Mouse (Mus musculus) limb, embryonic 11.5 days (tissue): ENCODE data around the gene Acp7. TPM values are rescaled to one million over a fixed set of nuclear protein-coding genes. Genes with fewer than 3 reads are reported as not detected.

Experiments
- ATAC-seq: fragments of 200-750 bp; cut with Nextera tagmentation; 2 replicates; pipeline ENCODE4 v1.8.0; 2017; ENCODE audit warnings: low read depth; ENCODE audit not compliant: insufficient number of reproducible peaks, low FRiP score, low TSS enrichment
- DNase-seq: peaks from one replicate; pipeline ENCODE4 v3.0.0-alpha.2; 2015; ENCODE audit warnings: low spot score
- H3K27ac ChIP-seq: fragments of 300-500 bp; sonication (generic); replicated peaks from 2 replicates; pipeline ENCODE4 v1.5.1; 2014; ENCODE audit warnings: low read depth, mild to moderate bottlenecking, low read length
- H3K27me3 ChIP-seq: fragments of 300-500 bp; sonication (generic); 2 replicates; pipeline ENCODE4 v1.6.1; 2014; ENCODE audit warnings: mild to moderate bottlenecking, low read length, mixed read lengths; ENCODE audit not compliant: control insufficient read depth, insufficient read depth
- H3K36me3 ChIP-seq: fragments of 300-500 bp; sonication (generic); 2 replicates; pipeline ENCODE4 v1.6.1; 2014; ENCODE audit warnings: mild to moderate bottlenecking, low read length, moderate library complexity, mixed read lengths; ENCODE audit not compliant: control insufficient read depth, insufficient read depth
- H3K4me1 ChIP-seq: fragments of 300-500 bp; sonication (generic); 2 replicates; pipeline ENCODE4 v1.6.1; 2014; ENCODE audit warnings: low read length, mixed read lengths; ENCODE audit not compliant: control insufficient read depth, insufficient read depth
- H3K4me2 ChIP-seq: fragments of 300-500 bp; sonication (generic); 2 replicates; pipeline ENCODE4 v1.6.1; 2014; ENCODE audit warnings: low read depth, mild to moderate bottlenecking, moderate library complexity; ENCODE audit not compliant: severe bottlenecking
- H3K4me3 ChIP-seq: fragments of 300-500 bp; sonication (generic); 2 replicates; pipeline ENCODE4 v1.5.1; 2014; ENCODE audit warnings: low read depth, low read length
- H3K9ac ChIP-seq: fragments of 300-500 bp; sonication (generic); 2 replicates; pipeline ENCODE4 v1.6.1; 2014; ENCODE audit warnings: mild to moderate bottlenecking, low read length
- H3K9me3 ChIP-seq: fragments of 300-500 bp; sonication (generic); 2 replicates; pipeline ENCODE4 v1.6.1; 2016; ENCODE audit warnings: low read length; ENCODE audit not compliant: control insufficient read depth
- whole genome bisulfite sequencing: fragments of 180-500 bp; shearing (Covaris S2); extraction: QIAGEN DNeasy Blood & Tissue Kit; methylation state at CpG from one replicate; pipeline ENCODE4 v1.1.7; 2014; 5-methylcytosine and 5-hydroxymethylcytosine counted together
- polyA plus RNA-seq: library from polyadenylated mRNA; unstranded; fragments of >200 nt; fragmentation: Nextera tagmentation; extraction: Ambion mirVana; gene quantifications from 2 replicates; pipeline ENCODE4 v1.2.1, GENCODE M21; 2014

Acp7 gene
- polyA plus RNA-seq, 1 experiment from 2014 or later: not detected

- no peak overlapping the region for H3K4me3 ChIP-seq
- H3K9ac ChIP-seq: no peak overlapping the region
- no peaks in the 10 kb centered on the region for H3K27me3 ChIP-seq
- no peak for ATAC-seq
- no peak for DNase-seq
- no peaks in the 10 kb centered on the region for H3K9me3 ChIP-seq
- WGBS: 66% methylated on average over 6 of the region's 6 CpGs
- H3K4me1 ChIP-seq: peaks cover 20% of the 10 kb centered on the region
- H3K4me2 ChIP-seq: no peak overlapping the region
- no peaks in the 10 kb centered on the region for H3K36me3 ChIP-seq
- H3K27ac ChIP-seq: no peak overlapping the region
Observed at GRCm38 (mm10) chr7:28586663-28587411, 44.3 kb downstream of the Acp7 start.

- DNase-seq (no peak), ATAC-seq (no peak)
- Histone ChIP-seq H3K4me2 (no peak overlapping the region), H3K9ac (no peak overlapping the region), H3K4me1 (peaks cover 20% of the 10 kb centered on the region), H3K27me3 (no peaks in the 10 kb centered on the region), H3K27ac (no peak overlapping the region), H3K9me3 (no peaks in the 10 kb centered on the region), H3K36me3 (no peaks in the 10 kb centered on the region), H3K4me3 (no peak overlapping the region)
- WGBS: 83% methylated on average over 6 of the region's 6 CpGs
Observed at GRCm38 (mm10) chr7:28585001-28585400, 46.1 kb downstream of the Acp7 start.

GRCm38 (mm10) chr7:28584468-28584867 is 46.7 kb downstream of the Acp7 start:
- no peak overlapping the region for H3K9ac ChIP-seq
- no peak for ATAC-seq
- WGBS: 75% methylated on average over 4 of the region's 4 CpGs
- H3K36me3 ChIP-seq: no peaks in the 10 kb centered on the region
- H3K4me1 ChIP-seq: peaks cover 20% of the 10 kb centered on the region
- H3K9me3 ChIP-seq: no peaks in the 10 kb centered on the region
- no peak for DNase-seq
- no peak overlapping the region for H3K4me2 ChIP-seq
- no peak overlapping the region for H3K4me3 ChIP-seq
- no peak overlapping the region for H3K27ac ChIP-seq
- H3K27me3 ChIP-seq: no peaks in the 10 kb centered on the region

GRCm38 (mm10) chr7:28583570-28584344 is 47.4 kb downstream of the Acp7 start:
- Histone ChIP-seq H3K4me1 (peaks cover 17% of the 10 kb centered on the region), H3K9ac (no peak overlapping the region), H3K36me3 (no peaks in the 10 kb centered on the region), H3K27me3 (no peaks in the 10 kb centered on the region), H3K4me3 (no peak overlapping the region), H3K9me3 (no peaks in the 10 kb centered on the region), H3K4me2 (no peak overlapping the region), H3K27ac (no peak overlapping the region)
- no peak for DNase-seq
- ATAC-seq: no peak
- WGBS: 69% methylated on average over 8 of the region's 8 CpGs

GRCm38 (mm10) chr7:28582841-28583240 is 48.3 kb downstream of the Acp7 start:
- Histone ChIP-seq H3K9me3 (no peaks in the 10 kb centered on the region), H3K4me2 (no peak overlapping the region), H3K36me3 (no peaks in the 10 kb centered on the region), H3K4me3 (no peak overlapping the region), H3K27me3 (no peaks in the 10 kb centered on the region), H3K4me1 (peaks cover 13% of the 10 kb centered on the region), H3K9ac (no peak overlapping the region), H3K27ac (no peak overlapping the region)
- no peak for ATAC-seq
- no peak for DNase-seq
- 89% methylated on average over 11 of the region's 11 CpGs for WGBS

GRCm38 (mm10) chr7:28581721-28582120 is 49.4 kb downstream of the Acp7 start:
- no peak for ATAC-seq
- 79% methylated on average over 4 of the region's 4 CpGs for WGBS

GRCm38 (mm10) chr7:28579826-28580225 is 51.3 kb downstream of the Acp7 start:
- H3K27me3 ChIP-seq: no peaks in the 10 kb centered on the region
- H3K36me3 ChIP-seq: no peaks in the 10 kb centered on the region
- H3K4me2 ChIP-seq: no peak overlapping the region
- H3K4me3 ChIP-seq: no peak overlapping the region
- WGBS: 83% methylated on average over 5 of the region's 5 CpGs
- no peak overlapping the region for H3K27ac ChIP-seq
- no peak for ATAC-seq
- H3K9ac ChIP-seq: no peak overlapping the region
- DNase-seq: no peak
- no peaks in the 10 kb centered on the region for H3K4me1 ChIP-seq
- no peaks in the 10 kb centered on the region for H3K9me3 ChIP-seq

More at GRCm38 (mm10) chr7:28581721-28582120, 49.4 kb downstream of the Acp7 start:
- DNase-seq: no peak
- Histone ChIP-seq H3K4me3 (no peak overlapping the region), H3K4me2 (no peak overlapping the region), H3K4me1 (peaks cover 2% of the 10 kb centered on the region), H3K36me3 (no peaks in the 10 kb centered on the region), H3K27me3 (no peaks in the 10 kb centered on the region), H3K9ac (no peak overlapping the region), H3K9me3 (no peaks in the 10 kb centered on the region), H3K27ac (no peak overlapping the region)

GRCm38 (mm10) chr7:28578543-28579053 is 52.5 kb downstream of the Acp7 start:
- H3K4me2 ChIP-seq: no peak overlapping the region
- H3K4me1 ChIP-seq: no peaks in the 10 kb centered on the region
- H3K27me3 ChIP-seq: no peaks in the 10 kb centered on the region
- no peaks in the 10 kb centered on the region for H3K9me3 ChIP-seq
- no peak for ATAC-seq
- no peak overlapping the region for H3K4me3 ChIP-seq
- H3K27ac ChIP-seq: no peak overlapping the region
- WGBS: 74% methylated on average over 5 of the region's 5 CpGs
- H3K9ac ChIP-seq: no peak overlapping the region
- no peak for DNase-seq
- no peaks in the 10 kb centered on the region for H3K36me3 ChIP-seq
